In genomic region chr3:35940047-35940446, GRCm38 (mm10) we compare ENCODE assay signal across 24 mouse cellular contexts. TPM values are rescaled to one million over a fixed set of nuclear protein-coding genes. Genes with fewer than 3 reads are reported as not detected.
DNase-seq lines count a peak whose midpoint lies in the region; ATAC-seq and TF ChIP-seq lines count a peak whose summit lies in the region.
"Had no signal": no experiment of that assay in that cellular context is flagged by ENCODE, and none has a peak within 500 bp of the region (broad histone marks: within the 10 kb centered on the region; RNA-seq: fewer than 3 reads in every experiment).

No protein-coding gene starts in this region.

- H3K4me3 ChIP-seq in heart, embryonic 16.5 days (ENCODE audit: low read length), result no peak overlapping the region
- H3K4me3 ChIP-seq in testis, adult 2 months (ENCODE audit: control insufficient read depth, low read depth, low read length), result peak overlapping the region; percentile 54
- H3K4me3 ChIP-seq in intestine, embryonic 16.5 days (ENCODE audit: low read length), result no peak overlapping the region
- H3K4me3 ChIP-seq: forebrain, embryonic 10.5 days; gastrocnemius, adult 2 months; hindbrain, embryonic 10.5 days; lung, embryonic 15.5 days; midbrain, embryonic 13.5 days; neural tube, embryonic 13.5 days had no signal

- H3K4me1 ChIP-seq in heart, embryonic 16.5 days (ENCODE audit: control insufficient read depth, insufficient read depth, low read length), result 0 out of 2 replicates have a peak, but pooled peaks cover 3% of the 10 kb centered on the region
- no peaks in the 10 kb centered on the region for H3K4me1 ChIP-seq in testis, adult 2 months (ENCODE audit: control insufficient read depth, insufficient read depth, low read length)
- 0 out of 2 replicates have a peak, but pooled peaks cover 4% of the 10 kb centered on the region for H3K4me1 ChIP-seq in intestine, embryonic 16.5 days (ENCODE audit: control insufficient read depth, insufficient read depth, low read length)
- H3K4me1 ChIP-seq: forebrain, embryonic 10.5 days; hindbrain, embryonic 10.5 days; lung, embryonic 15.5 days; midbrain, embryonic 13.5 days; neural tube, embryonic 13.5 days had no signal

- TF ChIP-seq CTCF in testis, adult 2 months (IDR thresholded peaks at IDR 0.05; ENCODE audit: control insufficient read depth, insufficient read depth, insufficient replicate concordance, low read depth, low read length), result no peak

- no peaks in the 10 kb centered on the region for H3K9me3 ChIP-seq in heart, embryonic 16.5 days (replicated peaks; ENCODE audit: control insufficient read depth, low read length)
- H3K9me3 ChIP-seq in intestine, embryonic 16.5 days (ENCODE audit: control insufficient read depth, low read length), result no peaks in the 10 kb centered on the region
- H3K9me3 ChIP-seq: forebrain, embryonic 10.5 days; hindbrain, embryonic 10.5 days; lung, embryonic 15.5 days; midbrain, embryonic 13.5 days; neural tube, embryonic 13.5 days had no signal

- H3K27me3 ChIP-seq in heart, embryonic 16.5 days (ENCODE audit: control insufficient read depth, insufficient read depth, low read length), result no peaks in the 10 kb centered on the region
- H3K27me3 ChIP-seq in testis, adult 2 months (ENCODE audit: control insufficient read depth, insufficient read depth, low read length), result no peaks in the 10 kb centered on the region
- H3K27me3 ChIP-seq in intestine, embryonic 16.5 days (replicated peaks; ENCODE audit: control insufficient read depth, insufficient read depth, low read length), result no peaks in the 10 kb centered on the region
- H3K27me3 ChIP-seq: CH12.LX; lung, embryonic 15.5 days; midbrain, embryonic 13.5 days; neural tube, embryonic 13.5 days had no signal

- intact Hi-C loops in heart, postnatal 14 days (cut with DNase I), result no loop called here

- no peak for TF ChIP-seq POLR2A in testis, adult 2 months (IDR thresholded peaks at IDR 0.05; ENCODE audit: control insufficient read depth, low read depth, low read length)

- H3K27ac ChIP-seq in heart, embryonic 16.5 days (ENCODE audit: low read length), result no peak overlapping the region
- no peak overlapping the region; the same call in 1 of the 2 replicates for H3K27ac ChIP-seq in testis, adult 2 months (ENCODE audit: control insufficient read depth, insufficient read depth, low read depth, low read length)
- no peak overlapping the region for H3K27ac ChIP-seq in intestine, embryonic 16.5 days (ENCODE audit: low read length)
- H3K27ac ChIP-seq: forebrain, embryonic 10.5 days; gastrocnemius, adult 2 months; hindbrain, embryonic 10.5 days; hindbrain, postnatal 0 days; kidney, postnatal 0 days; lung, embryonic 15.5 days; midbrain, embryonic 13.5 days; neural tube, embryonic 13.5 days had no signal

- H3K36me3 ChIP-seq in heart, embryonic 16.5 days (ENCODE audit: control insufficient read depth, insufficient read depth), result peaks cover 2% of the 10 kb centered on the region; the same call in 1 of the 2 replicates
- no peaks in the 10 kb centered on the region for H3K36me3 ChIP-seq in testis, adult 2 months (ENCODE audit: control insufficient read depth, insufficient read depth, low read length)
- H3K36me3 ChIP-seq in intestine, embryonic 16.5 days (ENCODE audit: control insufficient read depth, insufficient read depth, low read length), result 0 out of 2 replicates have a peak, but pooled peaks cover 3% of the 10 kb centered on the region
- H3K36me3 ChIP-seq: lung, embryonic 15.5 days; midbrain, embryonic 13.5 days; neural tube, embryonic 13.5 days had no signal

- H3K9ac ChIP-seq in heart, embryonic 16.5 days (ENCODE audit: low read length), result no peak overlapping the region
- H3K9ac ChIP-seq in intestine, embryonic 16.5 days (ENCODE audit: low read depth, low read length), result no peak overlapping the region
- H3K9ac ChIP-seq: lung, embryonic 15.5 days; midbrain, embryonic 13.5 days; neural tube, embryonic 13.5 days had no signal

- 29% methylated on average over 2 of the region's 2 CpGs for whole genome bisulfite sequencing in heart, embryonic 16.5 days
- WGBS in intestine, embryonic 16.5 days, result 33% methylated on average over 2 of the region's 2 CpGs

- ATAC-seq in heart, embryonic 16.5 days (replicated peaks; ENCODE audit: extremely low read depth, insufficient read depth, low FRiP score), result 0 out of 2 replicates have a peak, but pooled peaks have one; percentile 28
- ATAC-seq in intestine, embryonic 16.5 days, result no peak
- ATAC-seq: hindbrain, postnatal 0 days; midbrain, embryonic 13.5 days had no signal

- H3K4me2 ChIP-seq in heart, embryonic 16.5 days (ENCODE audit: low read depth, low read length), result no peak overlapping the region
- H3K4me2 ChIP-seq in intestine, embryonic 16.5 days (ENCODE audit: low read depth, low read length), result no peak overlapping the region
- H3K4me2 ChIP-seq: lung, embryonic 15.5 days; midbrain, embryonic 13.5 days; neural tube, embryonic 13.5 days had no signal

- DNase-seq in heart, postnatal 14 days, result no peak
- DNase-seq in testis, postnatal 10 days (ENCODE audit: low spot score), result no peak
- DNase-seq in lung, postnatal 36 days, result peak; percentile 44
- DNase-seq in kidney, postnatal 4 days, result no peak
- DNase-seq in layer of hippocampus, postnatal 14 days (ENCODE audit: low spot score in 2 of 2), result no peak
- DNase-seq: adrenal gland, postnatal 25 days; cerebellum, adult 11 months; cerebellum, postnatal 14 days; embryo, embryonic 11 days; gastrocnemius, adult 2 months; heart, adult 18-20 months; kidney, adult 11 months; layer of hippocampus, postnatal 36 days had no signal

RNA-seq across cellular contexts. Expression of gene Dcun1d1, which starts 2.8 kb away (rescaled TPM):
- 87.2 and 90.7 TPM in 2 replicates for polyA plus RNA-seq in heart, embryonic 16.5 days (2015; fragmentation: Nextera tagmentation; extraction: Ambion mirVana)
- total RNA-seq in heart, postnatal 14 days (2021), result 10 to 100 TPM; 61.8 to 64.0 TPM
- polyA plus RNA-seq in testis, adult 2 months (2012; rRNA removed), result 253 and 333 TPM in 2 replicates
- total RNA-seq in layer of hippocampus, postnatal 14 days (2021), result 10 to 100 TPM; 61.5 to 65.1 TPM
- 89.9 and 91.3 TPM in 2 replicates for polyA plus RNA-seq in intestine, embryonic 16.5 days (2015; fragmentation: Nextera tagmentation; extraction: Ambion mirVana)
